Mouse (Mus musculus) brain, embryonic 14.5 days (tissue): ENCODE results near the gene Ccl1.

Source experiments
- CTCF ChIP-seq: fragments of 200-500 bp; IDR thresholded peaks from 2 replicates; pipeline ENCODE4 v1.5.1; 2012; ENCODE audit warnings: inconsistent platforms, mild to moderate bottlenecking, moderate library complexity, borderline replicate concordance; ENCODE audit not compliant: insufficient read depth, insufficient read length; ENCODE audit errors: extremely low read depth
- POLR2A ChIP-seq: fragments of 200-500 bp; IDR thresholded peaks from 2 replicates; pipeline ENCODE4 v1.6.1; 2012; ENCODE audit warnings: mild to moderate bottlenecking, inconsistent platforms, borderline replicate concordance; ENCODE audit not compliant: poor library complexity, insufficient read depth, insufficient read length, severe bottlenecking; ENCODE audit errors: extremely low read depth

- no peak for TF ChIP-seq CTCF
- TF ChIP-seq POLR2A = no peak
These were observed 110.5 kb downstream of the Ccl1 start for GRCm38 (mm10) chr11:82194980-82195379.
